Mouse (Mus musculus) C2C12 (cell line): ENCODE results near the gene Lrrfip2.

ENCODE experiments used
- MYOG ChIP-seq: IDR thresholded peaks from one replicate; pipeline ENCODE4 v1.6.1; 2011; ENCODE audit not compliant: control insufficient read depth, insufficient read length; ENCODE audit errors: extremely low read depth
- USF1 ChIP-seq: IDR thresholded peaks from one replicate; pipeline ENCODE4 v1.6.1; 2011; ENCODE audit warnings: low read depth, mild to moderate bottlenecking, control low read depth, moderate library complexity

- no peak for TF ChIP-seq MYOG
- no peak for TF ChIP-seq USF1
Observed at GRCm38 (mm10) chr9:111094626-111095025, 22.8 kb upstream of the Lrrfip2 start.
